Mouse (Mus musculus): ENCODE measurements around the gene Naxe.

DNA sequence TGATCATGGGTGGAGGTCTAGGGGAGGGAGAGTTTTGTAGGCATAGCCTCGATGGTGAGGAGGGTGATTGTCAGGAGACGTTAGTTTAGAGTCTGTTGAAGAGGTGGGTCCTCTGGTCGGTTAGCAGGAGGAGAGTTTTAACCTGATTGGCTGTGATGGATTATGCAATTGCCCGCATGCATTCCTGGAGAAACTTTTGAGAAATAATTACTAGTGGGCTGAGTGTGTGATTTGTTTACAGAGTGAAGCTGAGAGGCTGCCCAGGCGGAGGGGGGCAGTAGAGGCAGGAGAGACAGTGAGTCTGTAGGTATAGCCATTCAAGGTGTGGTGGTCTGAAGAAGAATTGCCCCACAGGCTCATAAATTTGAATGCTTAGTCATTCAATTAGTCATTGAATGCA, 24.8 kb downstream of the Naxe start:
- TF ChIP-seq CTCF (IDR thresholded peaks at IDR 0.05; ENCODE audit: low read depth, low read length) (no peak), POLR2A (IDR thresholded peaks at IDR 0.05; ENCODE audit: extremely low read depth, insufficient read depth, low read length) (no peak)

Data from liver, adult 2 months (tissue).